Mouse (Mus musculus) forebrain, embryonic 11.5 days (tissue): Measurements from ENCODE around the gene Vps35l. TPM values are rescaled to one million over a fixed set of nuclear protein-coding genes. Genes with fewer than 3 reads are reported as not detected.

Experiments used
- ATAC-seq: fragments of 200-750 bp; cut with Nextera tagmentation; replicated peaks from 2 replicates; pipeline ENCODE4 v1.8.0; 2017; ENCODE audit warnings: moderate TSS enrichment; ENCODE audit not compliant: low FRiP score
- DNase-seq: peaks from one replicate; pipeline ENCODE4 v3.0.0-alpha.2; 2017; ENCODE audit warnings: low spot score
- H3K27ac ChIP-seq: fragments of 300-500 bp; sonication (generic); 2 replicates; pipeline ENCODE4 v1.5.1; 2014; ENCODE audit warnings: low read depth, low read length
- H3K27me3 ChIP-seq: fragments of 300-500 bp; sonication (generic); 2 replicates; pipeline ENCODE4 v1.6.1; 2014; ENCODE audit warnings: mild to moderate bottlenecking, low read length, mixed read lengths; ENCODE audit not compliant: control insufficient read depth, insufficient read depth
- H3K36me3 ChIP-seq: fragments of 300-500 bp; sonication (generic); 2 replicates; pipeline ENCODE4 v1.6.1; 2014; ENCODE audit warnings: mild to moderate bottlenecking, low read length, moderate library complexity, mixed read lengths; ENCODE audit not compliant: control insufficient read depth, insufficient read depth
- H3K4me1 ChIP-seq: fragments of 300-500 bp; sonication (generic); replicated peaks from 2 replicates; pipeline ENCODE4 v1.6.1; 2014; ENCODE audit warnings: low read length, mixed read lengths; ENCODE audit not compliant: control insufficient read depth, insufficient read depth
- H3K4me2 ChIP-seq: fragments of 300-500 bp; sonication (generic); 2 replicates; pipeline ENCODE4 v1.6.1; 2014; ENCODE audit warnings: low read depth, mild to moderate bottlenecking, low read length, moderate library complexity, mixed read lengths; ENCODE audit not compliant: severe bottlenecking
- H3K4me3 ChIP-seq: fragments of 300-500 bp; sonication (generic); 2 replicates; pipeline ENCODE4 v1.5.1; 2014; ENCODE audit warnings: low read depth, low read length
- H3K9ac ChIP-seq: fragments of 300-500 bp; sonication (generic); 2 replicates; pipeline ENCODE4 v1.6.1; 2014; ENCODE audit warnings: low read length
- H3K9me3 ChIP-seq: fragments of 300-500 bp; sonication (generic); 2 replicates; pipeline ENCODE4 v1.6.1; 2016; ENCODE audit warnings: low read length, mixed read lengths; ENCODE audit not compliant: control insufficient read depth
- WGBS: fragments of 180-500 bp; shearing (Covaris S2); extraction: QIAGEN DNeasy Blood & Tissue Kit; methylation state at CpG from one replicate; pipeline ENCODE4 v1.1.7; 2014; 5-methylcytosine and 5-hydroxymethylcytosine counted together
- polyA plus RNA-seq: library from polyadenylated mRNA; unstranded; fragments of >200 nt; fragmentation: Nextera tagmentation; extraction: Ambion mirVana; gene quantifications from 2 replicates; pipeline ENCODE4 v1.2.1, GENCODE M21; 2014

The Vps35l gene
- polyA plus RNA-seq, 1 experiment from 2014 or later: 74.9 TPM

GRCm38 (mm10) chr7:118821887-118822556 lies 82.0 kb downstream of the Vps35l start:
- H3K4me1 ChIP-seq: no peaks in the 10 kb centered on the region
- H3K9ac ChIP-seq: no peak overlapping the region
- no peaks in the 10 kb centered on the region for H3K9me3 ChIP-seq
- DNase-seq (no peak), ATAC-seq (no peak)
- H3K36me3 ChIP-seq: no peaks in the 10 kb centered on the region
- WGBS: 92% methylated on average over 12 of the region's 12 CpGs
- no peak overlapping the region for H3K27ac ChIP-seq
- no peak overlapping the region for H3K4me2 ChIP-seq
- no peaks in the 10 kb centered on the region for H3K27me3 ChIP-seq
- H3K4me3 ChIP-seq: no peak overlapping the region

DNA sequence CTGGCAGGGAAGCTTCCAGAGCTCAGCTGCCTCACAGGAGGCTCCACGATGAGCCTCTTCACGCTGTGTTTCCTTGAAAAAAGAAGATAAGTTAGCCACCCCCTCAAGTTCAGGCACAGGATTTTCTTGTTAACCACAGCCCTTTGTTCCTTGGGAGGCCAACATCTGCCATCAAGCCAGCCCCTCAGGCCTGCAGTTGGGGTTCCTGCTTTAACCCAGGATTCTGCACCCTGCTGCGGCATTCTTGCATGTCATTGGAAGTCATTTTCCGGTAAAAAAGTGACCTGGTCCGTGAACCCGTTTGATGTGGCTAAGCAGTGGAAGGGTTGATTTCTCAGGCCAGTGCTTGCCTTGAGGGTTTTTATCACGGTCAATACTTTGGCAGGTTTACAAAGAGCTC lies 84.4 kb downstream of the Vps35l start:
- no peaks in the 10 kb centered on the region for H3K36me3 ChIP-seq
- no peak overlapping the region for H3K4me3 ChIP-seq
- H3K4me2 ChIP-seq: no peak overlapping the region
- no peak overlapping the region for H3K9ac ChIP-seq
- DNase-seq (no peak), ATAC-seq (no peak)
- WGBS: 65% methylated on average over 7 of the region's 7 CpGs
- no peaks in the 10 kb centered on the region for H3K27me3 ChIP-seq
- no peak overlapping the region for H3K27ac ChIP-seq
- H3K4me1 ChIP-seq: peaks cover 4% of the 10 kb centered on the region
- H3K9me3 ChIP-seq: no peaks in the 10 kb centered on the region

DNA sequence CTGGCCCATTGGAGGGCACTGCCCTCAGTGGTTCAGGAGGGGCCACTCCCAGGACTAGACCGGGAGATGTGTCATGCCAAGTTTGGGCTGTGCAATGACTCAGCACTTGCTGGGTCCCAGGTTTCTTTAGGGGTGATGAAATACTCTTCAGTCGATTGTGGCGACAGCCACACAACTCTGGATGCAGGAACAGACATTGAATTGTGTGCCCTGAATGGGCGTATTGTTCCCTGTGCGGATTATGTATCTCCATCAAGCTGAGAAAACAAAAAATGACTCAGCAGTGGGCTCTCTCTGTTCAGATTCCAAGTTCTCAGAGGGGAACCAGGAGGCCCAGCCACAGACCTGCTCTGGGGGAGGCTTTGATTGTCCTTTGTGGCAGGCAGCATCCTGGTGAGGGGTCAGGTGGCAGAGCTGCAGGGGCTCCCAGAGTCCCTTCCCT lies 88.0 kb downstream of the Vps35l start:
- Histone ChIP-seq H3K27ac (peak overlapping the region; percentile 25; the same call in 1 of the 2 replicates), H3K4me1 (peaks cover 4% of the 10 kb centered on the region), H3K27me3 (no peaks in the 10 kb centered on the region), H3K9ac (no peak overlapping the region), H3K4me3 (no peak overlapping the region), H3K9me3 (no peaks in the 10 kb centered on the region), H3K36me3 (no peaks in the 10 kb centered on the region), H3K4me2 (no peak overlapping the region)
- ATAC-seq: peak; percentile 71; the same call in 1 of the 2 replicates
- no peak for DNase-seq
- WGBS: 15% methylated on average over 5 of the region's 5 CpGs

DNA sequence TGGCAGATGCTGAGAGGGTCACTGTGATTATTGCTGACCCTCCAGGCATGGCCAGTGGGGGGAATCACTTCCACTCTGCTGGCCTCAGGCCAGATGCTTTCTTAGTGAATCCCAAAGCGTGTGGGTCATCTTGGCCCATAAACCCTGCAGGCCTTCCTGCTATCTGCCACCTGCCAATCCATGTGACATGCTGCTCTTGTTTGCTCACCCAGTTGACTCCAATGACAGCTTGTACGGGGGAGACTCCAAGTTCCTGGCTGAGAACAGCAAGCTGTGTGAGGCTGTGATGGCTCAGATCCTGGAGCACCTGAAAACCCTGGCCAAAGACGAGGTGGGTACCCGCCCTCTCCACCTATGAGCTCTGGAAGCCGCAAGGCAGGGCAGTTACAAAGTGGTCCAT lies 97.9 kb downstream of the Vps35l start:
- Histone ChIP-seq H3K9me3 (no peaks in the 10 kb centered on the region), H3K4me1 (no peaks in the 10 kb centered on the region), H3K9ac (no peak overlapping the region), H3K36me3 (peaks cover 4% of the 10 kb centered on the region), H3K27ac (no peak overlapping the region), H3K27me3 (no peaks in the 10 kb centered on the region), H3K4me3 (no peak overlapping the region), H3K4me2 (no peak overlapping the region)
- no peak for ATAC-seq
- no peak for DNase-seq
- WGBS: 90% methylated on average over 5 of the region's 5 CpGs

- no peak overlapping the region for H3K4me2 ChIP-seq
- DNase-seq (no peak), ATAC-seq (no peak)
- WGBS: 89% methylated on average over 8 of the region's 8 CpGs
- no peaks in the 10 kb centered on the region for H3K9me3 ChIP-seq
- no peaks in the 10 kb centered on the region for H3K27me3 ChIP-seq
- H3K4me1 ChIP-seq: no peaks in the 10 kb centered on the region
- no peak overlapping the region for H3K9ac ChIP-seq
- no peak overlapping the region for H3K27ac ChIP-seq
- no peak overlapping the region for H3K4me3 ChIP-seq
- H3K36me3 ChIP-seq: peaks cover 8% of the 10 kb centered on the region
Measured at GRCm38 (mm10) chr7:118841030-118841745, 101.2 kb downstream of the Vps35l start.

DNA sequence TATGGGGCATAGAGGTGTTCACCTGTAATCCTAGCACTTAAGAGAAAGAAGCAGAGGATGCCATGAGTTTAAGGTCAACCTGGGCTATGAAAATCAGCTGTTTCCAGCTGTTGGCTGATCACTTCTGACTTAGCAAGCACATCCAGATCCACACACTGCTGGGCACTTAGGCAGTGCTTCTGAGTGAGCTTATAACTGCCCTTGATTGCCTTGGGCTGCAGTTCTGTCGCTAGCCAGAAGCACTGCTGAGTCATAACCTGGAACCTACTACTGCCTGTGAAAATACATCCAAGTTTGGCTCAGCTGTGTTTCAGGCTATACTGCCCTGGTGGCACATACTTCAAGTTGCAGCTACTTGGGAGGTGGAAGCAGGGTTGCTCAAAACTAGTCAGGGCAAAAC lies 101.8 kb downstream of the Vps35l start:
- H3K36me3 ChIP-seq: peaks cover 8% of the 10 kb centered on the region
- WGBS: 85% methylated on average over 1 of the region's 1 CpGs

GRCm38 (mm10) chr7:118842938-118843337 lies 102.9 kb downstream of the Vps35l start:
- Histone ChIP-seq H3K4me1 (no peaks in the 10 kb centered on the region), H3K4me2 (no peak overlapping the region), H3K4me3 (no peak overlapping the region), H3K27me3 (no peaks in the 10 kb centered on the region), H3K36me3 (peaks cover 16% of the 10 kb centered on the region), H3K27ac (no peak overlapping the region), H3K9me3 (no peaks in the 10 kb centered on the region), H3K9ac (no peak overlapping the region)
- DNase-seq (no peak), ATAC-seq (no peak)
- WGBS: 84% methylated on average over 4 of the region's 4 CpGs

More for the DNA sequence above, 101.8 kb downstream of the Vps35l start:
- no peak overlapping the region for H3K27ac ChIP-seq
- no peak overlapping the region for H3K4me3 ChIP-seq
- no peaks in the 10 kb centered on the region for H3K9me3 ChIP-seq
- no peak overlapping the region for H3K9ac ChIP-seq
- ATAC-seq: no peak
- no peaks in the 10 kb centered on the region for H3K4me1 ChIP-seq
- no peak overlapping the region for H3K4me2 ChIP-seq
- H3K27me3 ChIP-seq: no peaks in the 10 kb centered on the region
- DNase-seq: no peak

GRCm38 (mm10) chr7:118845141-118845540 lies 105.1 kb downstream of the Vps35l start:
- Histone ChIP-seq H3K27me3 (no peaks in the 10 kb centered on the region), H3K9me3 (no peaks in the 10 kb centered on the region), H3K9ac (no peak overlapping the region), H3K27ac (no peak overlapping the region), H3K4me2 (no peak overlapping the region), H3K4me3 (no peak overlapping the region), H3K36me3 (peaks cover 12% of the 10 kb centered on the region; the same call in 1 of the 2 replicates), H3K4me1 (no peaks in the 10 kb centered on the region)
- ATAC-seq (no peak), DNase-seq (no peak)
- 93% methylated on average over 5 of the region's 5 CpGs for WGBS
